Mouse (Mus musculus) C2C12 (cell line): ENCODE measurements at regions not wholly inside any gene's neighbourhood (a gene's known extent, or its start where the extent isn't known, plus 50 kb on each side); places are given as distances from the start of the nearest gene placed in this dataset.

ENCODE experiments used
- H3K27me3 ChIP-seq: one replicate; pipeline ENCODE4 v1.6.1; 2011; ENCODE audit not compliant: control insufficient read depth, insufficient read depth, insufficient read length
- H3K36me3 ChIP-seq: one replicate; pipeline ENCODE4 v1.6.1; 2011; ENCODE audit not compliant: control insufficient read depth, insufficient read depth
- H3K4me3 ChIP-seq: one replicate; pipeline ENCODE4 v1.5.1; 2011; ENCODE audit warnings: mild to moderate bottlenecking, control low read depth; ENCODE audit not compliant: poor library complexity, insufficient read depth, severe bottlenecking
- H3K79me2 ChIP-seq: one replicate; pipeline ENCODE4 v1.6.1; 2011; ENCODE audit not compliant: control insufficient read depth, insufficient read depth
- H3K79me3 ChIP-seq: one replicate; pipeline ENCODE4 v1.6.1; 2011; ENCODE audit warnings: low read depth, control low read depth
- H3ac ChIP-seq: one replicate; pipeline ENCODE3; 2011; ENCODE audit warnings: low read depth; ENCODE audit not compliant: control insufficient read depth, insufficient read length
- CEBPB ChIP-seq: IDR thresholded peaks from one replicate; pipeline ENCODE4 v1.6.1; 2011; ENCODE audit warnings: low read depth, mild to moderate bottlenecking, control low read depth, moderate library complexity
- CTCF ChIP-seq: IDR thresholded peaks from one replicate; pipeline ENCODE4 v1.5.1; 2011; ENCODE audit not compliant: control insufficient read depth, insufficient read depth, insufficient read length
- FOSL1 ChIP-seq: IDR thresholded peaks from one replicate; pipeline ENCODE4 v1.8.0; 2011; ENCODE audit warnings: mild to moderate bottlenecking, low read length; ENCODE audit not compliant: poor library complexity, insufficient read depth, severe bottlenecking
- MAX ChIP-seq: IDR thresholded peaks from one replicate; pipeline ENCODE4 v1.6.1; 2011; ENCODE audit warnings: mild to moderate bottlenecking, control low read depth
- MYOD1 ChIP-seq: IDR thresholded peaks from one replicate; pipeline ENCODE4 v1.6.1; 2011; ENCODE audit warnings: low read depth; ENCODE audit not compliant: control insufficient read depth, insufficient read length
- MYOG ChIP-seq: IDR thresholded peaks from one replicate; pipeline ENCODE4 v1.6.1; 2011; ENCODE audit not compliant: control insufficient read depth, insufficient read length; ENCODE audit errors: extremely low read depth
- USF1 ChIP-seq: IDR thresholded peaks from one replicate; pipeline ENCODE4 v1.6.1; 2011; ENCODE audit warnings: low read depth, mild to moderate bottlenecking, control low read depth, moderate library complexity

DNA sequence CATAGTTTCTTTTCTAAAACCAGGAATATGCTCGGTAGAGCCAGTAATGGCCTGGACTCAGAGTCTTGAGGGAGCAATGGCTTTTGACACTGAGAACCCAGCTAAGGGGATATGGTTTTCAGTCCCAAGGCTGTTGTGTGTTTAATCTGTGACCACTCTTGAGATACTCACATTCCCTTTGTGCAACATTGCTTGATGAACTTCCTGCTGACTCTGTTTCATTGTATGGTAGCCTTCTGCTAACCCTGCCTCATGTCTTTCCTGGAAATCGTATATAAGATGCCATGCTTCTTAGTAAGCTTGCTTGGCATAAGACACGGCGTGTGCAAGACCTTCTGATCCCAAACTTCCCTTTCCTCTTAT, 92.7 kb upstream of the Cpsf6 start:
- no peaks in the 10 kb centered on the region for H3K27me3 ChIP-seq
- no peak overlapping the region for H3ac ChIP-seq
- H3K4me3 ChIP-seq: no peak overlapping the region
- H3K79me3 ChIP-seq: no peaks in the 10 kb centered on the region
- H3K36me3 ChIP-seq: no peaks in the 10 kb centered on the region
- TF ChIP-seq MYOD1: no peak
- no peak for TF ChIP-seq MYOG
- TF ChIP-seq USF1: no peak
- no peak for TF ChIP-seq FOSL1
- no peak for TF ChIP-seq CTCF
- no peak for TF ChIP-seq CEBPB
- TF ChIP-seq MAX: no peak
- H3K79me2 ChIP-seq: no peaks in the 10 kb centered on the region

DNA sequence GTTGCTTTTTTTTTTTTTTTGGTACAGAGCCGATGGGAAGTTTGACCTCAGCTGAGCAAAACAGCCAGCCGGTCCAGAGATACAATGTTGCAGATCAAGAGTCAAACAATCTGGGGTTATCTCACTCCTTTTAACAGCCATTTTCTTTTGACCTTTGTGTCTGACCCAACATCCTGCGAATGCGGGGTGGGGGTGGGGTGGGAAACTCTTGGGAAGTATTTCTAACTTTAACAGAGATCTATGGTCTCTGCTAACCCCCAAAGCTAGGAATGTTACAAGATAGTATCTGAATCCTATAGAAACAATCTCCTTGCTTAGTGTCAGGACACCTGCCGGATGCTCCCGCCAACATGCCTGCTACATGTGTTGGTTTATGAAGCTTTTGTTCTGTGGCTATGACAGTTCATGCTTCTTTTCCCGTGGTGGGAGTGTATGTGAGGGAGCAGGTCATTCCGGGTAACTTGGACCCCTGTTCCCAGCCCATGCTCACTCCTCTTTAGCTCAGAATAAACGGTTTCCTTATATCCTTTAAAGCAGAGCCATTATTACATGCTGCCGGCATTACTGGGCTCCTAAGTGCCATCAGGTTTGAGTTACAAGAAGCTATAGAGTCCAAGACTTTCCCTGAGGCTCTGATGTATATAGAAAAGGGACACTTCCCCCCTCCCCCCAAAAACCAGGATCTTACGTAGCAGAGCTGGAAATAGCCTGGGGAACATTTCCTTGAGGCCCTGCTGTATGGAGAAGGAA, 92.2 kb upstream of the Cpsf6 start:
- H3ac ChIP-seq: no peak overlapping the region
- no peaks in the 10 kb centered on the region for H3K79me2 ChIP-seq
- H3K4me3 ChIP-seq: no peak overlapping the region
- H3K79me3 ChIP-seq: no peaks in the 10 kb centered on the region
- no peaks in the 10 kb centered on the region for H3K36me3 ChIP-seq
- H3K27me3 ChIP-seq: no peaks in the 10 kb centered on the region
- TF ChIP-seq MYOG (no peak), FOSL1 (no peak), USF1 (no peak), MAX (no peak), MYOD1 (no peak), CTCF (no peak)

DNA sequence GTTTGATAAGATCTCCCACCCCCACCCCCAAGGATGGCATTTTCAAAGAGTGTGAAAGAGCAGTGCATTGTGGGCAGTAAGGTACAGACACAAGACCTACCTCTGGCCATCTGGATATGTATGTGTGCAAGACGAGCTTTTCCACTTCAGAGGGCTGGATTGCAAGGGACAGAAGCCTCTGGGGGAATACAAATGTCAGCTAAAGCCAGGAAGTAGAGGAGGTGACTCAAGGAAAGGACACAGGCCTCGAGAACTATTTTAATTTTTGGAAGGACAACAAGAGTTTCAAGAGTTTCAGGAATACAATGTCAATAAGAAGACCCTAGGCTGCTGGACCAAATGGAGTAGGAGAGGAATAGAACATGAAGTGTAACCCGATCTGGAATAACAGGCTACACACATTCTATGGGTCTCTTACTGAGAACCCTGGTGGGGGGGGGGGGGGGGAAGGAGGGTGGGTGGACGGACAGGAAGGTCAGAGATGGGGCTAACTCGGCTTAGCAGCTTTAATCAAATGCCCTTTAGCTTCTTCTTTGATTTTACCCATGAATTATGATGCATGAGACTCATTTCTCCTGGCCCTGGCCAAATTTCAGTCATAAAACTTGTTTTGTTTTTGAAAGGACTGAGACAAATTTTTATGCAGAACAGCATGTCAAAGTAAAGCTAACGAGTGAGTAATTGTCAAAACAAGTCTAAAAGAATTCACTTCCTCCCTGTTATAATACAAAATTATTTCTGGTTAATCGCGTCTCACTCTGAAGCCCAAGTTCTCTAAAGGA, 91.4 kb upstream of the Cpsf6 start:
- H3K79me2 ChIP-seq: no peaks in the 10 kb centered on the region
- H3K4me3 ChIP-seq: no peak overlapping the region
- TF ChIP-seq MAX: no peak
- TF ChIP-seq CTCF: no peak
- no peak for TF ChIP-seq CEBPB
- no peak for TF ChIP-seq MYOG
- no peak for TF ChIP-seq FOSL1
- TF ChIP-seq USF1: no peak
- TF ChIP-seq MYOD1: no peak
- no peaks in the 10 kb centered on the region for H3K27me3 ChIP-seq
- H3K36me3 ChIP-seq: no peaks in the 10 kb centered on the region
- H3ac ChIP-seq: no peak overlapping the region
- no peaks in the 10 kb centered on the region for H3K79me3 ChIP-seq

DNA sequence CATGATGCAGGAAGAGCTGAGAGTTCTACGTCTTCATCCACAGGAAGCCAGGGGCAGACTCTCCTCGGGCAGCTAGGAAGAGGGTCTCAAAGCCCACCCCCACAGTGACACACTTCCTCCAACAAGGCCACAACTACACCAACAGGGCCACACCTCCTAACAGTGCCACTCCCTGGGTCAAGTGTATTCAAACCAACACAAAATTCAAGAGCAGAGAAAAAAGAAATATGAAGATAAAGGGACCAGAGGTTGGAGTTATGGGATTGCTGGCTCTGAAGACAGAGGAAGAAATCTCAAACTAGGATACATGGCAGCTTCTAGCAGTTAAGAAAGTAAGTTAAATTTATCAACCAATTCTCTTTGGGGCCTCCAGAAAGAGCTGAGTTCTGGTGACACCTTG, 90.7 kb upstream of the Cpsf6 start:
- H3K36me3 ChIP-seq: no peaks in the 10 kb centered on the region
- TF ChIP-seq MYOD1 (no peak), USF1 (no peak), CEBPB (no peak), CTCF (no peak), MAX (no peak), FOSL1 (no peak), MYOG (no peak)
- no peaks in the 10 kb centered on the region for H3K79me2 ChIP-seq

GRCm38 (mm10) chr10:117469573-117470090, 89.8 kb upstream of the Cpsf6 start:
- Histone ChIP-seq H3ac (no peak overlapping the region), H3K79me3 (no peaks in the 10 kb centered on the region), H3K79me2 (no peaks in the 10 kb centered on the region), H3K27me3 (no peaks in the 10 kb centered on the region), H3K4me3 (no peak overlapping the region), H3K36me3 (no peaks in the 10 kb centered on the region)
- no peak for TF ChIP-seq CTCF
- TF ChIP-seq MYOD1: no peak
- TF ChIP-seq CEBPB: no peak
- TF ChIP-seq MYOG: no peak
- no peak for TF ChIP-seq MAX
- TF ChIP-seq USF1: no peak
- TF ChIP-seq FOSL1: no peak

More for the DNA sequence above, 90.7 kb upstream of the Cpsf6 start:
- Histone ChIP-seq H3K4me3 (no peak overlapping the region), H3K27me3 (no peaks in the 10 kb centered on the region), H3ac (no peak overlapping the region), H3K79me3 (no peaks in the 10 kb centered on the region)
